Mouse (Mus musculus) hindbrain, embryonic 10.5 days (tissue): ENCODE measurements at regions not wholly inside any gene's neighbourhood (a gene's known extent, or its start where the extent isn't known, plus 50 kb on each side); places are given as distances from the start of the nearest gene placed in this dataset.
A peak's percentile ranks its signal among the peaks of the same experiment; 100 is the strongest.

Source experiments
- DNase-seq: peaks from one replicate; pipeline ENCODE4 v3.0.0-alpha.2; 2017; ENCODE audit warnings: low spot score
- H3K27ac ChIP-seq: fragments of 300-500 bp; sonication (generic); 2 replicates; pipeline ENCODE4 v1.5.1; 2016; ENCODE audit warnings: mild to moderate bottlenecking, moderate library complexity
- H3K27me3 ChIP-seq: fragments of 300-500 bp; sonication (generic); 2 replicates; pipeline ENCODE4 v1.6.1; 2016; ENCODE audit warnings: mild to moderate bottlenecking; ENCODE audit not compliant: poor library complexity, insufficient read depth, severe bottlenecking
- H3K36me3 ChIP-seq: fragments of 300-500 bp; sonication (generic); 2 replicates; pipeline ENCODE4 v1.6.1; 2016; ENCODE audit warnings: mild to moderate bottlenecking, moderate library complexity
- H3K4me1 ChIP-seq: fragments of 300-500 bp; sonication (generic); replicated peaks from 2 replicates; pipeline ENCODE4 v1.6.1; 2016; ENCODE audit warnings: mild to moderate bottlenecking
- H3K4me3 ChIP-seq: fragments of 300-500 bp; sonication (generic); 2 replicates; pipeline ENCODE4 v1.5.1; 2016; ENCODE audit warnings: mild to moderate bottlenecking, moderate library complexity
- H3K9me3 ChIP-seq: fragments of 300-500 bp; sonication (generic); 2 replicates; pipeline ENCODE4 v1.6.1; 2016; ENCODE audit warnings: mild to moderate bottlenecking, moderate library complexity
- WGBS: fragments of 180-500 bp; shearing (Covaris S2); methylation state at CpG from one replicate; pipeline ENCODE4 v1.1.7; 2016; 5-methylcytosine and 5-hydroxymethylcytosine counted together

DNA sequence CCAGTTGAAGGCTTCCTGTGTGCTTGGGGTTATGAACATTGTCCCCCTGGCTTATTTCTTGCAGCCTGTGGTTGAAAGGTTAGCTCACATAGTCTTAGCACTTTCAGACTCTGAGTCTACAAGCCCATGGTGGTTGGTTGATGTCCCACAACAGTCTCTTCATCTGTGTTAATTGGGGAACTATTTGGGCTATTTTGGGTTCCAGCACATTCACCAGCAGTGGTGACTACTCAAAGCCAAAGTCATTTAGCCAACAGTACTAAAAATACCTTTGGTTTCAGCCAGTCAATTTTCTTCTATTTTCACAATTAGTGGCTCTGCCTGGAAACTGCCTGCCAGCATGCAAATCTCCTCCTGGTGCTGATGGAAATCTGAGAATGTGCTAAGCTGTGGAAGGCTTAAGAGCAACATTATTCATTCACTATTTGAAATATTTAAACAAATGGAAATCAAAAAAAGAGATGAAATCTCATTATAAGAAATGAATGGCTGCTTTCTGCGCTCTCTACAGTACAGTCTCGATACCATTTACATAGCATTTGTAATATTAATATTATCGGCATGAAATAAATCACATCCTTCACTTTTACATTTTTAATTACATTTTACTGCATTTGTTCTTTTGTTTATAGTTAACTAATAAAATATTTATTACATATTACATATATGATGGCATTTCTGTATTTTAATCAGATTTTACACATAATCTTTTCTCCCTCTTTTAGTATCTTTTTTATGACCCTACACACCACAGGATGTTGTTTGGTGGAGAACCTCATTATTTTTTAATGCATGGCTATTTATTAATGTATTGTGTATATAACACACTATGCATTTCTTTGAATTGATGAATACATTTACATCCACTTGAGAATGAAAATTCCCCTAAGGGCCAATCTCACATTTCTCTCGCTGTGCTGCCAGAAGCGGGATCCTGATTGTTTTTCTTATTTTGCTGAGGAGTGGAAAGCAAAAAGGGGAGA, 1023.5 kb downstream of the Car8 start:
- H3K36me3 ChIP-seq = no peaks in the 10 kb centered on the region
- WGBS = 82% methylated on average over 5 of the region's 5 CpGs
- no peak overlapping the region for H3K27ac ChIP-seq

GRCm38 (mm10) chr4:7206987-7207386, 1031.9 kb downstream of the Car8 start:
- no peak for DNase-seq
- H3K4me3 ChIP-seq = no peak overlapping the region
- 95% methylated on average over 1 of the region's 1 CpGs for WGBS
- H3K27ac ChIP-seq = no peak overlapping the region
- H3K27me3 ChIP-seq = no peaks in the 10 kb centered on the region
- no peaks in the 10 kb centered on the region for H3K36me3 ChIP-seq
- peaks cover 1% of the 10 kb centered on the region; the same call in 1 of the 2 replicates for H3K4me1 ChIP-seq
- no peaks in the 10 kb centered on the region for H3K9me3 ChIP-seq

More for the DNA sequence above, 1023.5 kb downstream of the Car8 start:
- Histone ChIP-seq H3K9me3 (no peaks in the 10 kb centered on the region), H3K4me1 (no peaks in the 10 kb centered on the region), H3K4me3 (no peak overlapping the region), H3K27me3 (no peaks in the 10 kb centered on the region)
- no peak for DNase-seq

DNA sequence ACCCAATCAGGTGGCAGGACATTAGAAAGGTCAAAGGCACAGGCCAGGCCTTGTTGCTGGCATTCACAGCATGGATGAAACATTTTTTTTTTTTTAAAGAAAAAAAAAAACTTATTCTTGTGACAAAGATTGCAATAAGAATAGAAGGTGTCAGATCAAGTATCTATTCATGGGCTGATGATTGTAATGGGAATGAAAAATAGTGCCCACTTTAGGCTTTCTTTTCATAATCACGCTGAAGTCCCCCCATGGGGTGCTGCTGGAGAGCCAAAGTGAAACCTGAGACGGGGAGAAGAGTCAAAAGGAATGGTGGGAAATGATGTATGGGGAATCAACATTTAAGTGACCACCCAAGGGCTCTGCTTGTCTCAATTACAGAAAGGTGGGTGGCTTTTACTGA, 1037.0 kb downstream of the Car8 start:
- Histone ChIP-seq H3K4me3 (no peak overlapping the region), H3K36me3 (no peaks in the 10 kb centered on the region), H3K9me3 (no peaks in the 10 kb centered on the region), H3K27me3 (no peaks in the 10 kb centered on the region), H3K4me1 (peaks cover 12% of the 10 kb centered on the region), H3K27ac (no peak overlapping the region)
- peak; percentile 7 for DNase-seq
- WGBS = 7% methylated on average over 2 of the region's 2 CpGs

DNA sequence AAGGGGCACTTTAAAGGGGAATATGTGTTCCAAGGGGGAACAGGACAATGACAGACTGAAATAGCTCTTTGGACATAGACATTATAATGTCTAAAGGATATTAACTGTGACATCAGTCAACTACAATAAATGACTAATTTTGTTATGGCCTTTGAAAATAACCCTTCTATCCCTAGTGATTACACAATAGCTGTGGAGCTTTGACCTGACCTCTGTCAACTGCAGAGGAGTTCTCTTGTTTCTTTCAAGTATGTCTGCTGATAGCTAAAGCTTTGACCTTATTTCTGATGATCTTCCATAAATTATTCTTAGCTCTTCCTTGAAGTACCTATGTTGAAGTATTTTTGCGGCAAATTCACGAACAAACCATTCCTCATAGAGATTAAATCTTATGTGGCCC, 1038.9 kb downstream of the Car8 start:
- no peaks in the 10 kb centered on the region for H3K27me3 ChIP-seq
- no peaks in the 10 kb centered on the region for H3K9me3 ChIP-seq
- H3K27ac ChIP-seq = no peak overlapping the region
- WGBS = 81% methylated on average over 2 of the region's 2 CpGs
- H3K4me3 ChIP-seq = no peak overlapping the region
- DNase-seq = no peak
- H3K4me1 ChIP-seq = peaks cover 12% of the 10 kb centered on the region
- no peaks in the 10 kb centered on the region for H3K36me3 ChIP-seq

- H3K27me3 ChIP-seq = no peaks in the 10 kb centered on the region
- no peak for DNase-seq
- no peaks in the 10 kb centered on the region for H3K9me3 ChIP-seq
- peaks cover 12% of the 10 kb centered on the region for H3K4me1 ChIP-seq
- no peaks in the 10 kb centered on the region for H3K36me3 ChIP-seq
- no peak overlapping the region for H3K27ac ChIP-seq
- WGBS = 82% methylated on average over 2 of the region's 2 CpGs
- H3K4me3 ChIP-seq = no peak overlapping the region
Observed at GRCm38 (mm10) chr4:7199052-7199451, 1039.8 kb downstream of the Car8 start.

DNA sequence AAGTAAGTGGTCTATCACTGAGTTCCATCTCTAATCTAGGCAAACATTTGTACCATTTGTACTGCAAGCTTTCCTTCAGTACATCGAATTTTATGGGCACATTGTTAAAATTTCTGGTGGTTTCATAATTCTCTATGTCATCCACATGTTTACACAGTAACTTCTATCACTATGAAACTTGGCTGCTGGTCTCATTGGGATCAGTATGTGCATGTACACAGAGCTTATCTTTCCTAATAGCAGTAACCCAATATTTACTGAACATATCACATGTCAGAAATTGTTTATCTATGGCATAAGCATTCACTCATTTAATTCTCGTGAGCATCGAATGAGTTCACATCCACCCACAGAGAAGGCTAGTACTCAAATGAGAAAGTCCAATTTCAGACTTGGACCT, 1042.3 kb downstream of the Car8 start:
- Histone ChIP-seq H3K27me3 (no peaks in the 10 kb centered on the region), H3K27ac (no peak overlapping the region), H3K4me3 (no peak overlapping the region), H3K4me1 (peaks cover 6% of the 10 kb centered on the region), H3K9me3 (no peaks in the 10 kb centered on the region), H3K36me3 (no peaks in the 10 kb centered on the region)
- no peak for DNase-seq
- WGBS = 90% methylated on average over 3 of the region's 3 CpGs

- Histone ChIP-seq H3K27ac (no peak overlapping the region), H3K36me3 (no peaks in the 10 kb centered on the region), H3K4me1 (peaks cover 5% of the 10 kb centered on the region), H3K9me3 (no peaks in the 10 kb centered on the region), H3K4me3 (no peak overlapping the region), H3K27me3 (no peaks in the 10 kb centered on the region)
- WGBS = 94% methylated on average over 1 of the region's 1 CpGs
- DNase-seq = no peak
Observed at GRCm38 (mm10) chr4:7195619-7196018, 1043.2 kb downstream of the Car8 start.

- Histone ChIP-seq H3K36me3 (no peaks in the 10 kb centered on the region), H3K4me3 (no peak overlapping the region), H3K9me3 (no peaks in the 10 kb centered on the region), H3K4me1 (no peaks in the 10 kb centered on the region), H3K27ac (no peak overlapping the region), H3K27me3 (no peaks in the 10 kb centered on the region)
- DNase-seq = no peak
- 89% methylated on average over 3 of the region's 3 CpGs for WGBS
Observed at GRCm38 (mm10) chr4:7191912-7192311, 1046.9 kb downstream of the Car8 start.

DNA sequence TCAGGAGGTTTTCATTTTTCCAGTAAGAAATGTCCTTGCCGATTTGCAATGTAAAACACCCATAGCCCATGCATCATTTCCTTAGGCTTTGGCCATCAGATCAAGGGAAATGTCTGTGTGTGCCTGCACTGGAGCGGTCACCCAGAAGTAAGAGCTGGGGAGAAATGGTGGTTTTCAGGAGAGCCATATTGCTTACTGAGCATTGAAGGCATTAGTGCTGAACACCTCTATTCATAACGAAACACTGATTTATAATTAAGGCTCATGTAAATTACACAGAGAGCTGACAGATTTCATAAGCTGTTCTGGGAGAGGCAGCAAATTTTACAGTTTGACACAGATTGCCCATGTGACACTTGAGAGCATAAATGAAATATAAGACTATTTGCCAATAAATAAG, 1047.6 kb downstream of the Car8 start:
- Histone ChIP-seq H3K27ac (no peak overlapping the region), H3K27me3 (no peaks in the 10 kb centered on the region), H3K4me1 (no peaks in the 10 kb centered on the region), H3K4me3 (no peak overlapping the region), H3K36me3 (no peaks in the 10 kb centered on the region), H3K9me3 (no peaks in the 10 kb centered on the region)
- no peak for DNase-seq
- WGBS = 90% methylated on average over 3 of the region's 3 CpGs

- Histone ChIP-seq H3K4me3 (no peak overlapping the region), H3K27me3 (no peaks in the 10 kb centered on the region), H3K27ac (no peak overlapping the region), H3K9me3 (no peaks in the 10 kb centered on the region), H3K4me1 (no peaks in the 10 kb centered on the region), H3K36me3 (no peaks in the 10 kb centered on the region)
- no peak for DNase-seq
- WGBS = 89% methylated on average over 9 of the region's 9 CpGs
Observed at GRCm38 (mm10) chr4:7175030-7175429, 1063.8 kb downstream of the Car8 start.

- 90% methylated on average over 7 of the region's 7 CpGs for WGBS
Observed at GRCm38 (mm10) chr4:7172528-7173306, 1066.1 kb downstream of the Car8 start.

GRCm38 (mm10) chr4:7171637-7172417, 1067.0 kb downstream of the Car8 start:
- 85% methylated on average over 4 of the region's 4 CpGs for WGBS
- Histone ChIP-seq H3K36me3 (no peaks in the 10 kb centered on the region), H3K4me1 (no peaks in the 10 kb centered on the region), H3K9me3 (0 out of 2 replicates have a peak, but pooled peaks cover 3% of the 10 kb centered on the region), H3K27me3 (no peaks in the 10 kb centered on the region), H3K27ac (no peak overlapping the region), H3K4me3 (no peak overlapping the region)
- DNase-seq = no peak

More at GRCm38 (mm10) chr4:7172528-7173306, 1066.1 kb downstream of the Car8 start:
- Histone ChIP-seq H3K9me3 (0 out of 2 replicates have a peak, but pooled peaks cover 3% of the 10 kb centered on the region), H3K4me3 (no peak overlapping the region), H3K36me3 (no peaks in the 10 kb centered on the region), H3K4me1 (no peaks in the 10 kb centered on the region), H3K27ac (no peak overlapping the region), H3K27me3 (no peaks in the 10 kb centered on the region)
- no peak for DNase-seq
